Mouse (Mus musculus) midbrain, embryonic 14.5 days (tissue): ENCODE data around the gene Fancg. TPM values are rescaled to one million over a fixed set of nuclear protein-coding genes. Genes with fewer than 3 reads are reported as not detected.

Experiments used
- ATAC-seq: fragments of 200-750 bp; cut with Nextera tagmentation; 2 replicates; pipeline ENCODE4 v1.8.0; 2017; ENCODE audit warnings: moderate number of reproducible peaks, moderate library complexity; ENCODE audit not compliant: low FRiP score, low TSS enrichment
- DNase-seq: peaks from one replicate; pipeline ENCODE4 v3.0.0-alpha.2; 2015
- H3K27ac ChIP-seq: fragments of 300-500 bp; sonication (generic); replicated peaks from 2 replicates; pipeline ENCODE4 v1.5.1; 2014; ENCODE audit warnings: mild to moderate bottlenecking, low read depth, low read length, moderate library complexity
- H3K27me3 ChIP-seq: fragments of 300-500 bp; sonication (generic); 2 replicates; pipeline ENCODE4 v1.6.1; 2014; ENCODE audit warnings: low read length, control low read depth, mixed read lengths; ENCODE audit not compliant: control insufficient read depth, insufficient read depth
- H3K36me3 ChIP-seq: fragments of 300-500 bp; sonication (generic); 2 replicates; pipeline ENCODE4 v1.6.1; 2014; ENCODE audit warnings: low read length, control low read depth; ENCODE audit not compliant: control insufficient read depth, insufficient read depth
- H3K4me1 ChIP-seq: fragments of 300-500 bp; sonication (generic); 2 replicates; pipeline ENCODE4 v1.6.1; 2014; ENCODE audit warnings: mild to moderate bottlenecking, antibody characterized with exemption, low read length, control low read depth; ENCODE audit not compliant: control insufficient read depth, insufficient read depth
- H3K4me2 ChIP-seq: fragments of 300-500 bp; sonication (generic); 2 replicates; pipeline ENCODE4 v1.6.1; 2014; ENCODE audit warnings: mild to moderate bottlenecking, low read length, moderate library complexity
- H3K4me3 ChIP-seq: fragments of 300-500 bp; sonication (generic); replicated peaks from 2 replicates; pipeline ENCODE4 v1.5.1; 2014; ENCODE audit warnings: low read depth, low read length
- H3K9ac ChIP-seq: fragments of 300-500 bp; sonication (generic); replicated peaks from 2 replicates; pipeline ENCODE4 v1.6.1; 2014; ENCODE audit warnings: mild to moderate bottlenecking, low read length, moderate library complexity
- H3K9me3 ChIP-seq: fragments of 300-500 bp; sonication (generic); 2 replicates; pipeline ENCODE4 v1.6.1; 2016; ENCODE audit warnings: low read length, control low read depth, mixed read lengths; ENCODE audit not compliant: control insufficient read depth
- WGBS: fragments of 180-500 bp; shearing (Covaris S2); extraction: QIAGEN DNeasy Blood & Tissue Kit; methylation state at CpG from one replicate; pipeline ENCODE4 v1.1.7; 2014; 5-methylcytosine and 5-hydroxymethylcytosine counted together
- polyA plus RNA-seq: library from polyadenylated mRNA; unstranded; fragments of >200 nt; fragmentation: Nextera tagmentation; extraction: Ambion mirVana; gene quantifications from 2 replicates; pipeline ENCODE4 v1.2.1, GENCODE M21; 2014

Gene Fancg
- polyA plus RNA-seq, 1 experiment from 2014 or later, result 20.4 TPM

GRCm38 (mm10) chr4:43037860-43038566 lies 27.7 kb upstream of the Fancg start:
- peak overlapping the region; percentile 85 for H3K4me2 ChIP-seq
- no peak overlapping the region for H3K4me3 ChIP-seq
- peaks cover 33% of the 10 kb centered on the region for H3K4me1 ChIP-seq
- no peak for DNase-seq
- ATAC-seq, result no peak
- H3K36me3 ChIP-seq, result peaks cover 41% of the 10 kb centered on the region
- H3K27ac ChIP-seq, result no peak overlapping the region
- H3K27me3 ChIP-seq, result no peaks in the 10 kb centered on the region
- WGBS, result 76% methylated on average over 4 of the region's 4 CpGs
- no peak overlapping the region for H3K9ac ChIP-seq
- no peaks in the 10 kb centered on the region for H3K9me3 ChIP-seq

- WGBS, result 91% methylated on average over 10 of the region's 10 CpGs
- no peak overlapping the region for H3K9ac ChIP-seq
- H3K4me3 ChIP-seq, result no peak overlapping the region
- H3K27me3 ChIP-seq, result no peaks in the 10 kb centered on the region
- no peak for DNase-seq
- no peaks in the 10 kb centered on the region for H3K9me3 ChIP-seq
- ATAC-seq, result no peak
- no peak overlapping the region for H3K4me2 ChIP-seq
- H3K36me3 ChIP-seq, result peaks cover 46% of the 10 kb centered on the region
- H3K4me1 ChIP-seq, result peaks cover 46% of the 10 kb centered on the region
- H3K27ac ChIP-seq, result no peak overlapping the region
Observed at GRCm38 (mm10) chr4:43036356-43036755, 26.1 kb upstream of the Fancg start.

GRCm38 (mm10) chr4:43035851-43036250 lies 25.5 kb upstream of the Fancg start:
- Histone ChIP-seq H3K27ac (no peak overlapping the region), H3K4me1 (peaks cover 44% of the 10 kb centered on the region), H3K4me2 (no peak overlapping the region), H3K9ac (no peak overlapping the region), H3K36me3 (peaks cover 46% of the 10 kb centered on the region), H3K9me3 (no peaks in the 10 kb centered on the region), H3K4me3 (no peak overlapping the region), H3K27me3 (no peaks in the 10 kb centered on the region)
- ATAC-seq, result no peak
- 93% methylated on average over 6 of the region's 6 CpGs for WGBS
- DNase-seq, result no peak

GRCm38 (mm10) chr4:43033481-43033880 lies 23.2 kb upstream of the Fancg start:
- no peaks in the 10 kb centered on the region for H3K27me3 ChIP-seq
- H3K4me1 ChIP-seq, result peaks cover 37% of the 10 kb centered on the region
- H3K9ac ChIP-seq, result no peak overlapping the region
- H3K4me3 ChIP-seq, result no peak overlapping the region
- no peak for ATAC-seq
- H3K36me3 ChIP-seq, result peaks cover 57% of the 10 kb centered on the region
- 87% methylated on average over 14 of the region's 14 CpGs for WGBS
- peak overlapping the region; percentile 20; the same call in 1 of the 2 replicates for H3K27ac ChIP-seq
- no peaks in the 10 kb centered on the region for H3K9me3 ChIP-seq
- H3K4me2 ChIP-seq, result no peak overlapping the region
- DNase-seq, result no peak

GRCm38 (mm10) chr4:43032501-43032900 lies 22.2 kb upstream of the Fancg start:
- Histone ChIP-seq H3K4me2 (no peak overlapping the region), H3K9me3 (no peaks in the 10 kb centered on the region), H3K4me1 (peaks cover 27% of the 10 kb centered on the region), H3K27ac (peak overlapping the region; percentile 92), H3K9ac (no peak overlapping the region), H3K27me3 (no peaks in the 10 kb centered on the region), H3K4me3 (no peak overlapping the region), H3K36me3 (peaks cover 67% of the 10 kb centered on the region)
- ATAC-seq (no peak), DNase-seq (no peak)
- 96% methylated on average over 1 of the region's 1 CpGs for WGBS

- WGBS, result under 1% methylated on average over 38 of the region's 38 CpGs
- DNase-seq, result peak; percentile 96
- Histone ChIP-seq H3K4me3 (peak within 1 kb of the TSS; percentile 51), H3K9ac (peak within 1 kb of the TSS; percentile 65), H3K9me3 (no peaks in the 10 kb centered on the region), H3K4me2 (peak within 1 kb of the TSS; percentile 87), H3K36me3 (peaks cover 70% of the 10 kb centered on the region), H3K4me1 (peaks cover 22% of the 10 kb centered on the region), H3K27ac (peak within 1 kb of the TSS; percentile 92), H3K27me3 (no peaks in the 10 kb centered on the region)
- peak; percentile 95 for ATAC-seq
Observed at GRCm38 (mm10) chr4:43031237-43031995, 21.1 kb upstream of the Fancg start, which contains the start of gene Stoml2. TSS of gene Stoml2 (minus strand) at chr4:43031710.

- Histone ChIP-seq H3K4me2 (peak overlapping the region; percentile 87), H3K4me3 (peak overlapping the region; percentile 51), H3K36me3 (peaks cover 64% of the 10 kb centered on the region), H3K9ac (peak overlapping the region; percentile 65), H3K27ac (peak overlapping the region; percentile 92), H3K9me3 (no peaks in the 10 kb centered on the region), H3K27me3 (no peaks in the 10 kb centered on the region), H3K4me1 (peaks cover 22% of the 10 kb centered on the region)
- no peak for DNase-seq
- 2% methylated on average over 28 of the region's 28 CpGs for WGBS
- peak; percentile 32 for ATAC-seq
Observed at GRCm38 (mm10) chr4:43030780-43031230, 20.5 kb upstream of the Fancg start.

- Histone ChIP-seq H3K4me3 (peak overlapping the region; percentile 51), H3K36me3 (peaks cover 60% of the 10 kb centered on the region), H3K9ac (peak overlapping the region; percentile 65), H3K4me1 (peaks cover 22% of the 10 kb centered on the region), H3K27me3 (no peaks in the 10 kb centered on the region), H3K4me2 (peak overlapping the region; percentile 87), H3K9me3 (no peaks in the 10 kb centered on the region), H3K27ac (peak overlapping the region; percentile 92; the same call in 1 of the 2 replicates)
- 74% methylated on average over 9 of the region's 9 CpGs for WGBS
- ATAC-seq (no peak), DNase-seq (no peak)
Observed at GRCm38 (mm10) chr4:43030352-43030751, 20.0 kb upstream of the Fancg start.
